Mouse (Mus musculus) megakaryocyte, adult 5-6 weeks (primary cell): ENCODE data around the gene Wdr47. TPM values are rescaled to one million over a fixed set of nuclear protein-coding genes. Genes with fewer than 3 reads are reported as not detected.

Source experiments
- total RNA-seq, 2 experiments: library from RNA; stranded (forward) in 1 of 2; stranded (reverse) in 1 of 2; fragments of 153-499, 151-499 nt in 1 of 2; fragments of 221-1000, 200-1000 nt in 1 of 2; gene quantifications; 2 replicates each; pipeline versions ENCODE4 v1.2.3 to v1.2.4; 2015 to 2017

Gene Wdr47
- total RNA-seq, 2 experiments from 2014 or later, result 4.4 to 8.1 TPM

Other genes with a start within 250 kb of the Wdr47 start
- gene Mybphl, start 226.4 kb upstream of the Wdr47 start, total RNA-seq (2015), result not detected in 2 replicates
- gene Mybphl, start 226.4 kb upstream of the Wdr47 start, total RNA-seq (2017), result not detected in 2 replicates
- gene Psrc1, start 207.4 kb upstream of the Wdr47 start, total RNA-seq (2015), result 11.9 and 12.2 TPM in 2 replicates
- 12.8 and 15.4 TPM in 2 replicates for gene Psrc1, start 207.4 kb upstream of the Wdr47 start, total RNA-seq (2017)
- 0.75 and 0.94 TPM in 2 replicates for gene Celsr2, start 175.7 kb upstream of the Wdr47 start, total RNA-seq (2015)
- gene Celsr2, start 175.7 kb upstream of the Wdr47 start, total RNA-seq (2017), result 0.22 and 0.81 TPM in 2 replicates
- gene Sars, start 146.1 kb upstream of the Wdr47 start, total RNA-seq (2015), result 19.2 and 19.9 TPM in 2 replicates
- 241 and 283 TPM in 2 replicates for gene Sars, start 146.1 kb upstream of the Wdr47 start, total RNA-seq (2017)
- not detected in 2 replicates for gene 1700013F07Rik, start 57.1 kb upstream of the Wdr47 start, total RNA-seq (2015)
- not detected in 2 replicates for gene 1700013F07Rik, start 57.1 kb upstream of the Wdr47 start, total RNA-seq (2017)
- not detected in 2 replicates for gene 5330417C22Rik, start 54.7 kb upstream of the Wdr47 start, total RNA-seq (2015)
- gene 5330417C22Rik, start 54.7 kb upstream of the Wdr47 start, total RNA-seq (2017), result 0.04 TPM in 1 of 2 replicates, not detected in the other
- gene Tmem167b, start 28.8 kb upstream of the Wdr47 start, total RNA-seq (2015), result 16.5 and 18.2 TPM in 2 replicates
- 45.9 and 46.3 TPM in 2 replicates for gene Tmem167b, start 28.8 kb upstream of the Wdr47 start, total RNA-seq (2017)
- gene Taf13, start 19.6 kb upstream of the Wdr47 start, total RNA-seq (2015), result 32.1 and 32.6 TPM in 2 replicates
- gene Taf13, start 19.6 kb upstream of the Wdr47 start, total RNA-seq (2017), result 36.8 and 37.7 TPM in 2 replicates
- gene Clcc1, start 62.6 kb downstream of the Wdr47 start, total RNA-seq (2015), result 30.6 and 36.6 TPM in 2 replicates
- gene Clcc1, start 62.6 kb downstream of the Wdr47 start, total RNA-seq (2017), result 68.9 and 74.7 TPM in 2 replicates
- gene Gpsm2, start 131.0 kb downstream of the Wdr47 start, total RNA-seq (2015), result 32.1 and 37.2 TPM in 2 replicates
- 49.9 and 50.4 TPM in 2 replicates for gene Gpsm2, start 131.0 kb downstream of the Wdr47 start, total RNA-seq (2017)
- 0.07 TPM in 1 of 2 replicates, not detected in the other for gene Aknad1, start 148.4 kb downstream of the Wdr47 start, total RNA-seq (2015)
- 0.26 TPM in 1 of 2 replicates, not detected in the other for gene Aknad1, start 148.4 kb downstream of the Wdr47 start, total RNA-seq (2017)
- 58.2 and 59.6 TPM in 2 replicates for gene Stxbp3, start 249.2 kb downstream of the Wdr47 start, total RNA-seq (2015)
- 50.4 and 51.9 TPM in 2 replicates for gene Stxbp3, start 249.2 kb downstream of the Wdr47 start, total RNA-seq (2017)